28 mouse cellular contexts compared by ENCODE assay signal in the genomic region with DNA sequence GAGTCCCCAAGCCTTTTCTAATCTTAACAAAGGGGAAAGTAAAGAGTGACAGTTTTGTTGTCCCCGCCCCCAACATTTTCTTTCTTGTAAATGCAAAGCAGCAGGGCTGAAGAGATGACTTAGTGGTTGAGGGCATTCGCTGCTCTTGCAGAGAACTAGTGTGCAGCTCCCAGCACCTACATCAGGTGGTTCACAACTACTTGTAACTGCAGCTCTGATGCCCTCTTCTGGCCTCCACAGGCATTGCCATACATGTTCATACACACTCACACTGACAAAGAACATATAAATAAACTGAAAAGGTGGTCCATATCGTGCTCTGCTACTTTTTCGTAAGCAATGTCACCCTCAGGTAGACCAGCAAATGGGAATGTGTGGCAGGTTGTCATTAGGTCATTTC.
DNase-seq lines count a peak whose midpoint lies in the region; ATAC-seq and TF ChIP-seq lines count a peak whose summit lies in the region.
"Had no signal": no experiment of that assay in that cellular context is flagged by ENCODE, and none has a peak within 500 bp of the region (broad histone marks: within the 10 kb centered on the region; RNA-seq: fewer than 3 reads in every experiment).

No protein-coding gene starts in this region.

- peak; percentile 27; the same call in 1 of the 2 replicates for TF ChIP-seq CTCF in heart, adult 2 months (IDR thresholded peaks at IDR 0.05)
- peak; percentile 19; the same call in 1 of the 2 replicates for TF ChIP-seq CTCF in kidney, postnatal 0 days (IDR thresholded peaks at IDR 0.05; ENCODE audit: low read depth)
- peak; percentile 20 to 30 (median 30); a peak in 5 of 6 replicates for TF ChIP-seq CTCF in MEL (IDR thresholded peaks at IDR 0.05 in 2 of 3, conservative IDR thresholded peaks at IDR 0.05 in 1 of 3; ENCODE audit: control insufficient read depth in 1 of 3, insufficient read depth in 1 of 3, low read depth in 2 of 3, low read length in 3 of 3, poor library complexity in 1 of 3, severe bottlenecking in 1 of 3)

- ATAC-seq in kidney, postnatal 0 days (replicated peaks; ENCODE audit: low FRiP score, low read depth), result no peak
- ATAC-seq in hindbrain, embryonic 14.5 days (ENCODE audit: low FRiP score), result no peak
- ATAC-seq: CD4-positive, CD25-positive, alpha-beta regulatory T cell, adult 4 months; forebrain, postnatal 0 days; liver, embryonic 12.5 days had no signal

- no peak overlapping the region for H3K9ac ChIP-seq in heart, adult 2 months (ENCODE audit: low read depth, low read length)
- H3K9ac ChIP-seq in kidney, postnatal 0 days (ENCODE audit: low read depth, low read length), result no peak overlapping the region
- no peak overlapping the region for H3K9ac ChIP-seq in MEL (ENCODE audit: control insufficient read depth, low read depth, low read length, poor library complexity, severe bottlenecking)
- H3K9ac ChIP-seq in hindbrain, embryonic 14.5 days, result no peak overlapping the region
- H3K9ac ChIP-seq: embryonic facial prominence, embryonic 13.5 days; forebrain, postnatal 0 days; heart, embryonic 13.5 days; limb, embryonic 13.5 days; liver, embryonic 12.5 days; stomach, embryonic 15.5 days had no signal

- no peak for DNase-seq in heart, adult 2 months
- no peak for DNase-seq in heart, postnatal 36 days
- DNase-seq in kidney, postnatal 0 days (ENCODE audit: low spot score), result no peak
- no peak for DNase-seq in kidney, postnatal 25 days
- DNase-seq in A20 (ENCODE audit: low read depth, low spot score), result peak; percentile 19
- DNase-seq in MEL (ENCODE audit: low read depth, low spot score), result no peak
- DNase-seq in gastrocnemius, postnatal 36 days, result no peak
- no peak for DNase-seq in hindbrain, embryonic 14.5 days (ENCODE audit: low spot score)
- DNase-seq: adrenal gland, postnatal 25 days; cerebellum, adult 11-12 months; cerebellum, adult 9-11 months; forebrain, postnatal 0 days; heart, postnatal 10 days; kidney, adult 8-10 months; kidney, postnatal 10 days; lung, adult 18-20 months; lung, postnatal 14 days; midbrain, embryonic 14.5 days; right cerebral cortex, postnatal 25 days; thymus, postnatal 14 days had no signal

- intact Hi-C loops in heart, adult 2 months (cut with DNase I), result no loop called here
- intact Hi-C loops in heart, postnatal 36 days (cut with DNase I), result no loop called here
- intact Hi-C loops in gastrocnemius, postnatal 36 days (cut with DNase I), result no loop called here

- TF ChIP-seq POLR2A in heart, adult 2 months (IDR thresholded peaks at IDR 0.05; ENCODE audit: insufficient read depth, low read depth, low read length), result no peak
- TF ChIP-seq POLR2A in MEL (IDR thresholded peaks at IDR 0.05; ENCODE audit: control insufficient read depth in 1 of 2, insufficient read depth in 1 of 2, low read depth in 1 of 2, low read length in 2 of 2, poor library complexity in 1 of 2), result no peak

- 96% methylated on average over 4 of the region's 4 CpGs for WGBS in heart, adult 2 months
- 97% methylated on average over 4 of the region's 4 CpGs for WGBS in kidney, postnatal 0 days
- 92% methylated on average over 4 of the region's 4 CpGs for WGBS in hindbrain, embryonic 14.5 days

- no peak overlapping the region for H3K27ac ChIP-seq in heart, adult 2 months
- no peak overlapping the region for H3K27ac ChIP-seq in kidney, postnatal 0 days
- no peak overlapping the region for H3K27ac ChIP-seq in MEL (ENCODE audit: control insufficient read depth, low read depth, low read length)
- H3K27ac ChIP-seq in hindbrain, embryonic 14.5 days, result no peak overlapping the region
- H3K27ac ChIP-seq: embryonic facial prominence, embryonic 13.5 days; forebrain, embryonic 10.5 days; heart, embryonic 13.5 days; hindbrain, embryonic 10.5 days; limb, embryonic 13.5 days; liver, embryonic 12.5 days; stomach, embryonic 15.5 days had no signal

- no peaks in the 10 kb centered on the region for H3K79me2 ChIP-seq in heart, adult 2 months (replicated peaks; ENCODE audit: control insufficient read depth, insufficient read depth, low read length)
- no peaks in the 10 kb centered on the region for H3K79me2 ChIP-seq in MEL (ENCODE audit: control insufficient read depth, insufficient read depth, low read length, poor library complexity)

- no peak overlapping the region for H3K4me2 ChIP-seq in kidney, postnatal 0 days (ENCODE audit: low read length)
- no peak overlapping the region for H3K4me2 ChIP-seq in hindbrain, embryonic 14.5 days (replicated peaks)
- H3K4me2 ChIP-seq: embryonic facial prominence, embryonic 13.5 days; heart, embryonic 13.5 days; limb, embryonic 13.5 days; liver, embryonic 12.5 days; stomach, embryonic 15.5 days had no signal

- no peak; the same call in 1 of the 2 replicates for TF ChIP-seq RAD21 in MEL (IDR thresholded peaks at IDR 0.05; ENCODE audit: low read depth, low read length)

- H3K36me3 ChIP-seq in heart, adult 2 months (ENCODE audit: control insufficient read depth, insufficient read depth, low read length), result no peaks in the 10 kb centered on the region
- H3K36me3 ChIP-seq in kidney, postnatal 0 days (ENCODE audit: insufficient read depth, low read length), result no peaks in the 10 kb centered on the region
- no peaks in the 10 kb centered on the region for H3K36me3 ChIP-seq in MEL (ENCODE audit: control insufficient read depth in 1 of 2, insufficient read depth in 2 of 2, low read length in 2 of 2)
- no peaks in the 10 kb centered on the region for H3K36me3 ChIP-seq in hindbrain, embryonic 14.5 days (replicated peaks; ENCODE audit: control insufficient read depth, insufficient read depth)
- H3K36me3 ChIP-seq: embryonic facial prominence, embryonic 13.5 days; forebrain, embryonic 10.5 days; heart, embryonic 13.5 days; hindbrain, embryonic 10.5 days; limb, embryonic 13.5 days; liver, embryonic 12.5 days; stomach, embryonic 15.5 days had no signal

- H3K4me3 ChIP-seq in heart, adult 2 months, result no peak overlapping the region
- no peak overlapping the region for H3K4me3 ChIP-seq in kidney, postnatal 0 days (replicated peaks; ENCODE audit: low read depth, low read length)
- H3K4me3 ChIP-seq in MEL (ENCODE audit: control insufficient read depth in 1 of 2, insufficient read depth in 1 of 2, low read depth in 2 of 2, low read length in 2 of 2), result no peak overlapping the region
- no peak overlapping the region for H3K4me3 ChIP-seq in hindbrain, embryonic 14.5 days (replicated peaks; ENCODE audit: low read length)
- H3K4me3 ChIP-seq: embryonic facial prominence, embryonic 13.5 days; forebrain, embryonic 10.5 days; heart, embryonic 13.5 days; hindbrain, embryonic 10.5 days; limb, embryonic 13.5 days; liver, embryonic 12.5 days; stomach, embryonic 15.5 days had no signal

- H3K27me3 ChIP-seq in heart, adult 2 months (ENCODE audit: control insufficient read depth, insufficient read depth, low read length), result no peaks in the 10 kb centered on the region
- H3K27me3 ChIP-seq in kidney, postnatal 0 days (ENCODE audit: insufficient read depth, low read length), result no peaks in the 10 kb centered on the region
- H3K27me3 ChIP-seq in MEL (ENCODE audit: control insufficient read depth in 1 of 2, insufficient read depth in 2 of 2, low read length in 2 of 2), result peaks cover 0 to 1% of the 10 kb centered on the region in 2 experiments; a peak in 2 of 4 replicates
- H3K27me3 ChIP-seq in hindbrain, embryonic 14.5 days (ENCODE audit: control insufficient read depth, insufficient read depth, low read length), result no peaks in the 10 kb centered on the region
- H3K27me3 ChIP-seq: embryonic facial prominence, embryonic 13.5 days; heart, embryonic 13.5 days; limb, embryonic 13.5 days; liver, embryonic 12.5 days; stomach, embryonic 15.5 days had no signal

- no peaks in the 10 kb centered on the region for H3K9me3 ChIP-seq in kidney, postnatal 0 days (replicated peaks; ENCODE audit: low read length)
- H3K9me3 ChIP-seq in MEL (replicated peaks; ENCODE audit: insufficient read depth, low read length), result no peaks in the 10 kb centered on the region
- no peaks in the 10 kb centered on the region for H3K9me3 ChIP-seq in hindbrain, embryonic 14.5 days (ENCODE audit: control insufficient read depth, low read length)
- H3K9me3 ChIP-seq: forebrain, embryonic 10.5 days; heart, embryonic 13.5 days; hindbrain, embryonic 10.5 days; liver, embryonic 12.5 days; stomach, embryonic 15.5 days had no signal

- H3K4me1 ChIP-seq in heart, adult 2 months (ENCODE audit: control insufficient read depth, insufficient read depth, low read length), result no peaks in the 10 kb centered on the region
- no peaks in the 10 kb centered on the region; the same call in 1 of the 2 replicates for H3K4me1 ChIP-seq in kidney, postnatal 0 days (replicated peaks; ENCODE audit: insufficient read depth, low read length)
- H3K4me1 ChIP-seq in MEL (ENCODE audit: control insufficient read depth in 1 of 2, insufficient read depth in 2 of 2, low read length in 2 of 2), result no peaks in the 10 kb centered on the region
- peaks cover 5% of the 10 kb centered on the region; the same call in 1 of the 2 replicates for H3K4me1 ChIP-seq in hindbrain, embryonic 14.5 days (replicated peaks; ENCODE audit: control insufficient read depth, insufficient read depth, low read length)
- H3K4me1 ChIP-seq: heart, embryonic 13.5 days; stomach, embryonic 15.5 days had no signal

- no peak for TF ChIP-seq EP300 in heart, adult 2 months (IDR thresholded peaks at IDR 0.05; ENCODE audit: insufficient read depth, low read depth, low read length)
- TF ChIP-seq EP300 in MEL (IDR thresholded peaks at IDR 0.05; ENCODE audit: low read depth in 1 of 2, low read length in 2 of 2), result no peak

TF ChIP-seq in MEL, 35 proteins besides CTCF, POLR2A, EP300 and RAD21:
- TF ChIP-seq ZC3H11A (IDR thresholded peaks at IDR 0.05; ENCODE audit: low read depth, low read length) (no peak), ZKSCAN1 (IDR thresholded peaks at IDR 0.05; ENCODE audit: low read depth, low read length) (no peak), SMC3 (IDR thresholded peaks at IDR 0.05; ENCODE audit: low read depth, low read length) (peak; percentile 25), MAFK (IDR thresholded peaks at IDR 0.05; ENCODE audit: borderline replicate concordance, low read depth, low read length) (no peak), E2F4 (IDR thresholded peaks at IDR 0.05; ENCODE audit: borderline replicate concordance, low read depth, low read length) (no peak), ZNF384 (IDR thresholded peaks at IDR 0.05; ENCODE audit: low read depth, low read length) (no peak), TBP (IDR thresholded peaks at IDR 0.05; ENCODE audit: low read depth, low read length) (no peak)
